Mouse (Mus musculus) heart, embryonic 16.5 days (tissue): ENCODE data around the gene Slc7a8. TPM values are rescaled to one million over a fixed set of nuclear protein-coding genes. Genes with fewer than 3 reads are reported as not detected.

Experiments
- ATAC-seq: fragments of 200-750 bp; cut with Nextera tagmentation; replicated peaks from 2 replicates; pipeline ENCODE4 v1.8.0; 2017; ENCODE audit warnings: moderate number of reproducible peaks; ENCODE audit not compliant: insufficient read depth, low FRiP score; ENCODE audit errors: extremely low read depth
- H3K27ac ChIP-seq: fragments of 300-500 bp; sonication (generic); 2 replicates; pipeline ENCODE4 v1.5.1; 2014; ENCODE audit warnings: mild to moderate bottlenecking, low read length, control low read depth, moderate library complexity
- H3K27me3 ChIP-seq: fragments of 300-500 bp; sonication (generic); 2 replicates; pipeline ENCODE4 v1.6.1; 2014; ENCODE audit warnings: low read length, mixed read lengths; ENCODE audit not compliant: control insufficient read depth, insufficient read depth
- H3K36me3 ChIP-seq: fragments of 300-500 bp; sonication (generic); 2 replicates; pipeline ENCODE4 v1.6.1; 2014; ENCODE audit not compliant: control insufficient read depth, insufficient read depth
- H3K4me1 ChIP-seq: fragments of 300-500 bp; sonication (generic); 2 replicates; pipeline ENCODE4 v1.6.1; 2014; ENCODE audit warnings: low read length, mixed read lengths; ENCODE audit not compliant: control insufficient read depth, insufficient read depth
- H3K4me2 ChIP-seq: fragments of 300-500 bp; sonication (generic); 2 replicates; pipeline ENCODE4 v1.6.1; 2014; ENCODE audit warnings: low read depth, mild to moderate bottlenecking, control low read depth, low read length
- H3K4me3 ChIP-seq: fragments of 300-500 bp; sonication (generic); 2 replicates; pipeline ENCODE4 v1.5.1; 2014; ENCODE audit warnings: mild to moderate bottlenecking, control low read depth, low read length
- H3K9ac ChIP-seq: fragments of 300-500 bp; sonication (generic); 2 replicates; pipeline ENCODE4 v1.6.1; 2014; ENCODE audit warnings: low read length, control low read depth
- H3K9me3 ChIP-seq: fragments of 300-500 bp; sonication (generic); replicated peaks from 2 replicates; pipeline ENCODE4 v1.6.1; 2016; ENCODE audit warnings: low read length; ENCODE audit not compliant: control insufficient read depth
- WGBS: fragments of 180-500 bp; shearing (Covaris S2); extraction: QIAGEN DNeasy Blood & Tissue Kit; methylation state at CpG from one replicate; pipeline ENCODE4 v1.1.7; 2014; 5-methylcytosine and 5-hydroxymethylcytosine counted together
- polyA plus RNA-seq: library from polyadenylated mRNA; unstranded; fragments of >200 nt; fragmentation: Nextera tagmentation; extraction: Ambion mirVana; gene quantifications from 2 replicates; pipeline ENCODE4 v1.2.1, GENCODE M21; 2015

Slc7a8 gene
- polyA plus RNA-seq, 1 experiment from 2014 or later: 4.0 TPM

DNA sequence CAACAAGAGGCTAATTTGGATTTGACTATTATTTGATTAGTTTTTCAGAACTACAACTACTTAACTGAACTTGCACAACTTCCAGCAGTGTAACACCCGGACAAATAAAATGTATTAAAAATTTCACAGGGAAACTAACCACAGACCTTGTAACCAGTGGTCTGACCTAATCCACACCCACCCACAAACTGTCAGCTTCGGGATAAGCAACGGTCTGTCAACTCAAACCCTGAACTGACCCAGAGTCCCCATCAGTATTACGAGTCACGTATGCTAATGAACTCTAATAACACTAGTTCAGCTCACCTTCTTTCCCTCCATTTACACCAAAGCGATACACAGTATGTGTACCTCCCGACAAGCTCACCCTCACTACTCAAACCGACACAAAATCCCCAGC, 96.3 kb downstream of the Slc7a8 start:
- Histone ChIP-seq H3K9ac (peak overlapping the region; percentile 100), H3K9me3 (no peaks in the 10 kb centered on the region), H3K4me3 (peak overlapping the region; percentile 96), H3K27me3 (no peaks in the 10 kb centered on the region), H3K27ac (peak overlapping the region; percentile 99), H3K4me2 (peak overlapping the region; percentile 92), H3K36me3 (peaks cover 19% of the 10 kb centered on the region), H3K4me1 (peaks cover 27% of the 10 kb centered on the region)
- 8% methylated on average over 8 of the region's 8 CpGs for WGBS
- ATAC-seq: no peak

DNA sequence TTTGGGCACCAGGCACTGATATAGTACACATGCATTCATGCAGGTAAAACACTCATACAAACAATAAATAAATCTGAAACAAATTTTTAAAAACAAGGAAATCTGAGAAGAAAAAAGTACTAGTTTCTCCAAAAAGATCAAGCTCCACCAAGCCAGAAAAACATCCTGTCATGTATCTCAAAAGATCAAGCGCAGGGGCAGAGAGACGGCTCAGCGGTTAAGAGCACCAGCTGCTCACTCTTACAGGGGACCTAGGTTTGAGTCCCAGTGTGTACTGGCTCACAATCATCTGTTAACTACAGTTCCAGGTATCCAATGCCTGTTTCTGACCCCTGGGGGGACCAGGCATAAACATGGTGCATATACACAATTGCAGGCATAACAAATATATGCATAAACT, 99.3 kb downstream of the Slc7a8 start:
- no peak for ATAC-seq
- Histone ChIP-seq H3K36me3 (peaks cover 24% of the 10 kb centered on the region), H3K27ac (no peak overlapping the region), H3K4me1 (peaks cover 13% of the 10 kb centered on the region), H3K4me2 (no peak overlapping the region), H3K4me3 (no peak overlapping the region), H3K9me3 (no peaks in the 10 kb centered on the region), H3K9ac (no peak overlapping the region), H3K27me3 (no peaks in the 10 kb centered on the region)
- WGBS: 84% methylated on average over 3 of the region's 3 CpGs

DNA sequence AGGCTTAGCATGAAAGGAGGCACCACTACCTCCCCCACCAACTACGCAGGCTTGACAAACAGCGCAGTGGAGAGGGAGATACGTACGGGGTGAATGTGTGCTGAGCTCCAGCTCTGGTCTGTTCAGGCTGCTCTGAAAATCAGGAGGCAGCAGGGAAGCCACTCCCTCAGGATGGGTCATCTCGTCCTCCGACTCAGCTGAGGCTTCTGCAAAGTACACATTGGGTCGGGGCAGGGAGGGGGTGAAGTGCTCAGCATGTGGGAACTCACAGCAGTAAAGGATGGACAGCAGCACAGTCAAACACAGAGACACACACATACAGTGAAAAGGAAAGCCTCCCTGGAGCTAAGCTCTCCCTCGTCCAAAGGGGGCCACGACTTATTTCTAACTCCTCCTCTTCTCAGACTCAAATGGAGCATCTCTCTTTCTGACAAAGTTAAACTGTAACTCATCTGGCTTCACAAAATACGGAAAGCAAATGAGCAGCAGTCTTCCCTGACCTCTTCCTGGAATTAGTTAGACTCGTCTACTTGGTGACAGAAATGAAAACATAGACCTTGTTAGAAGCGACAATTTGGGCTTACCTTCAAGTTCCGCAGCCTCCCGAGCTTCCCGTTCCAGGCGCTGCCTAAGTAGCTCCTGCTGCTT, 103.0 kb downstream of the Slc7a8 start:
- 86% methylated on average over 16 of the region's 16 CpGs for WGBS
- Histone ChIP-seq H3K4me2 (no peak overlapping the region), H3K9me3 (no peaks in the 10 kb centered on the region), H3K27me3 (no peaks in the 10 kb centered on the region), H3K27ac (no peak overlapping the region), H3K4me3 (no peak overlapping the region), H3K4me1 (peaks cover 5% of the 10 kb centered on the region; the same call in 1 of the 2 replicates), H3K9ac (no peak overlapping the region), H3K36me3 (peaks cover 36% of the 10 kb centered on the region)
- ATAC-seq: no peak

DNA sequence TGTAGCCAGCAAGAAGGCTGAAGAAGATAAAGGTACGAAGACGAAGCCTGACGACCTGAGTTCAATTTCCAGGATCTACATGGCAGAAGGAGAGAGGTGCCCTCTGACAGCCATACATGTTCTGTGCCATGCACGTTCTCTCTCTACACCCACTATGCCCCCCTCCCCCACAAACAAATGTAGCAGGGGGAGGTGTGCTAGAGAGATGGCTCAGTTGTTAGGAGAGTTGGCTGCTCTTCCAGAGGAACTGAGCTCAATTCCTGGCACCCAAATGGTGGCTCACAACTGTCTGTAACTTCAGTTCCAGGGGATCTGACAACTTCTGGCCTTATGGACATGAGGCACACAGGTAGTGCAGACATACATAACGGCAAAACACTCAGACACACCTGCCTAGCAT, 105.5 kb downstream of the Slc7a8 start:
- H3K27ac ChIP-seq: no peak overlapping the region
- H3K4me3 ChIP-seq: no peak overlapping the region
- peaks cover 3% of the 10 kb centered on the region; the same call in 1 of the 2 replicates for H3K4me1 ChIP-seq
- ATAC-seq: no peak
- H3K36me3 ChIP-seq: peaks cover 40% of the 10 kb centered on the region
- WGBS: 83% methylated on average over 5 of the region's 5 CpGs
- H3K9ac ChIP-seq: no peak overlapping the region
- no peak overlapping the region for H3K4me2 ChIP-seq
- no peaks in the 10 kb centered on the region for H3K9me3 ChIP-seq
- no peaks in the 10 kb centered on the region for H3K27me3 ChIP-seq

DNA sequence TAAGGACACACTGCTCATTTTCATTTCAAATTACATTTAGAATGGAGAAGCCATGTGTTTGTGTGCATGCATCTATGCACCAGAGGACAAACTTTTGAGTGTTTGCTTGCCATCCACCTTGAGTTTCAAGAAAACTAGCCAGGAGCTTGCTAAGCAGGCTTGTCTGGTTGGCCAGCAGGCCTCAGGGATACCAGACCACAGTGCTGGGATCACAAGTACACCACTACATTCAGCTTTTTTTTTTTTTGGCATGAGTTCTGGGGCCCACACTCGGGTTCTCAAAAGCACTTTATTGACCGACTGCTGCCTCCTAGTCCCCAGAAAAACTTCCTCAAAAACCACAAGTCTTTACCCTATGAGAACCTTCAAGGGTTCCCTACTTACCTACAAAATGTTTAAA, 107.4 kb downstream of the Slc7a8 start:
- no peak for ATAC-seq
- Histone ChIP-seq H3K36me3 (peaks cover 38% of the 10 kb centered on the region), H3K4me2 (no peak overlapping the region), H3K9ac (no peak overlapping the region), H3K4me3 (no peak overlapping the region), H3K27me3 (no peaks in the 10 kb centered on the region), H3K9me3 (no peaks in the 10 kb centered on the region), H3K27ac (no peak overlapping the region), H3K4me1 (peaks cover 3% of the 10 kb centered on the region; the same call in 1 of the 2 replicates)
- 57% methylated on average over 2 of the region's 2 CpGs for WGBS

Other genes starting within 250 kb of the Slc7a8 start
- 39.7 and 47.0 TPM in 2 replicates for gene Haus4, start 227.3 kb downstream of the Slc7a8 start, polyA plus RNA-seq
- 24.9 and 25.5 TPM in 2 replicates for gene Ajuba, start 204.4 kb downstream of the Slc7a8 start, polyA plus RNA-seq
- 6.7 and 7.8 TPM in 2 replicates for gene 4931414P19Rik, start 176.0 kb downstream of the Slc7a8 start, polyA plus RNA-seq
- 358 and 367 TPM in 2 replicates for gene Psmb5, start 163.9 kb downstream of the Slc7a8 start, polyA plus RNA-seq
- gene Psmb11, start 160.5 kb downstream of the Slc7a8 start, polyA plus RNA-seq: 9.5 and 22.3 TPM in 2 replicates
- gene Gm17606, start 141.0 kb downstream of the Slc7a8 start, polyA plus RNA-seq: not detected in 2 replicates
- gene Cdh24, start 140.6 kb downstream of the Slc7a8 start, polyA plus RNA-seq: 1.4 and 1.9 TPM in 2 replicates
- gene 1700123O20Rik, start 95.7 kb downstream of the Slc7a8 start, polyA plus RNA-seq: 42.8 and 49.8 TPM in 2 replicates
- gene Acin1, start 95.0 kb downstream of the Slc7a8 start, polyA plus RNA-seq: 69.1 and 73.5 TPM in 2 replicates
- 0.17 and 0.18 TPM in 2 replicates for gene Gm29776, start 83.1 kb downstream of the Slc7a8 start, polyA plus RNA-seq
- gene Cebpe, start 69.8 kb downstream of the Slc7a8 start, polyA plus RNA-seq: not detected in 2 replicates
- gene Rnf212b, start 32.2 kb upstream of the Slc7a8 start, polyA plus RNA-seq: not detected in 2 replicates
- 4.9 and 6.4 TPM in 2 replicates for gene Homez, start 89.0 kb upstream of the Slc7a8 start, polyA plus RNA-seq
- 0.59 and 1.4 TPM in 2 replicates for gene Ppp1r3e, start 95.6 kb upstream of the Slc7a8 start, polyA plus RNA-seq
- 3.3 and 4.3 TPM in 2 replicates for gene Bcl2l2, start 101.4 kb upstream of the Slc7a8 start, polyA plus RNA-seq
- gene Gm20521, start 101.5 kb upstream of the Slc7a8 start, polyA plus RNA-seq: not detected in 2 replicates
- gene Pabpn1, start 110.6 kb upstream of the Slc7a8 start, polyA plus RNA-seq: 61.9 and 68.4 TPM in 2 replicates
- gene Slc22a17, start 131.2 kb upstream of the Slc7a8 start, polyA plus RNA-seq: 27.2 and 31.9 TPM in 2 replicates
- 13.4 and 14.4 TPM in 2 replicates for gene Efs, start 144.2 kb upstream of the Slc7a8 start, polyA plus RNA-seq
- gene Il25, start 150.7 kb upstream of the Slc7a8 start, polyA plus RNA-seq: not detected in 2 replicates
- gene Cmtm5, start 154.3 kb upstream of the Slc7a8 start, polyA plus RNA-seq: 0.86 and 1.3 TPM in 2 replicates
- 2,302 and 2,585 TPM in 2 replicates for gene Myh6, start 185.0 kb upstream of the Slc7a8 start, polyA plus RNA-seq
- not detected in 2 replicates for gene Gm17428, start 195.0 kb upstream of the Slc7a8 start, polyA plus RNA-seq
- 6,075 and 6,619 TPM in 2 replicates for gene Myh7, start 212.7 kb upstream of the Slc7a8 start, polyA plus RNA-seq
- gene Ngdn, start 233.5 kb upstream of the Slc7a8 start, polyA plus RNA-seq: 63.3 and 68.1 TPM in 2 replicates